Mouse (Mus musculus) gonadal fat pad, adult 2 months (tissue): ENCODE data around the gene Dnaaf2. TPM values are rescaled to one million over a fixed set of nuclear protein-coding genes. Genes with fewer than 3 reads are reported as not detected.
"Not testable (repeated sequence)": the region's sequence is repeated elsewhere in the genome, so short reads cannot be mapped to it uniquely, and the experiment has no call there.

ENCODE experiments used
- DNase-seq: peaks from one replicate; pipeline ENCODE4 v3.0.0-alpha.2; 2012; ENCODE audit warnings: low read depth
- polyA plus RNA-seq: library from polyadenylated mRNA; depleted of rRNA; stranded (reverse); fragments of >200 nt; gene quantifications from 2 replicates; pipeline ENCODE4 v1.2.3, GENCODE M21; 2012; rRNA removed

The Dnaaf2 gene
- polyA plus RNA-seq, 1 experiment: 1.6 TPM

DNA sequence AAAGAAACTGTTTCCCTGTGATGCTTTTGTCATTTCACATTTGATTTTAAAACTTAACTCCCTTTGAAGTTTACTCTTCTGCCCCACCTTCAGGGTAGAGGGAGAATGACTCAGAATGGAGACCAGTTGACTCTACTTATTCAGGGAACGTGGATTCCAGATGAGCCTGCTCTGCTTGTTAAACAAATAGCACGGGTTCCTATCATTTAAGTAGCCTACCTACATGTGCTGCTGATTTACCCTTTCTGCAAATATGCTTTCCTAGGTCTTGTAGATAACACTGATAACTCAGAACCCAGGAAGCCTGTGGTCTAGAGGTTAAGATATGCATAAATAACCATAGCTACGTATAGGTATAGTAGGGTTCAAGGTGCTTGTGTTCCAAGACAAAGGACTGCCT is 33.3 kb downstream of the Dnaaf2 start:
- no peak for DNase-seq

DNA sequence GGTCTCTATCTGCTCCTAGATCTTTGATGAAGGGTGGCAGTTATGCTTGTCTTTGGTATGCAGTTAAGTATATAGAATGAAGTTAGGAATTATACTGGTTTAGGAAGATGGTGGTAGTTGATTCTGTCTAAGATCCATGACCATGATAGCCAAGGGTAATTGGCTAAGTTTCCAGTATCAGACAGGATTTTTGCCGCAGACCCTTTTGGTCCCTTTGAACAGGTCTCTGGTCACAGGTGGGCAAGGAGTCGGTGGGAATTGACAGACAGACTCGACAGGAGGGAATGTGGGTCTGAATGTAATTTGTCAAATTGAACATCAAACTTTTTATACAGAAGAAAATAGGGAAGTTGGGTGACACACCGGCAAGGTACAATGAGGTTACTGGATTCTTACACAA is 34.6 kb downstream of the Dnaaf2 start:
- not testable (repeated sequence) for DNase-seq

DNA sequence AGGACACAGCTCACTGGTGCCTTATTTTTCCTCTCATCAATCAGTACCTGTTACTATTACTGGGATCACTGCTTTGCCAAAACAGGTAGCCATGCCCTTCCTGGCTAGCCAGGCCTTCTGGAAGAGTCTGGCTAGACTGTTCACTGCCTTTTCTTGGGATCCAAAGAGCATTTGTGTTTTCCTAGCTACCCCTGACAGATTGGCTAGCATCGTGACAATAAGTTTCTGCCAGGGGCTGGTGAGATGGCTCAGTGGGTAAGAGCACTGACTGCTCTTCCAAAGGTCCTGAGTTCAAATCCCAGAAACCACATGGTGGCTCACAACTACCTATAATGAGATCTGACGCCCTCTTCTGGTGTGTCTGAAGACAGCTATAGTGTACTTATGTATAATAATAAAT is 37.6 kb downstream of the Dnaaf2 start:
- not testable (repeated sequence) for DNase-seq

DNA sequence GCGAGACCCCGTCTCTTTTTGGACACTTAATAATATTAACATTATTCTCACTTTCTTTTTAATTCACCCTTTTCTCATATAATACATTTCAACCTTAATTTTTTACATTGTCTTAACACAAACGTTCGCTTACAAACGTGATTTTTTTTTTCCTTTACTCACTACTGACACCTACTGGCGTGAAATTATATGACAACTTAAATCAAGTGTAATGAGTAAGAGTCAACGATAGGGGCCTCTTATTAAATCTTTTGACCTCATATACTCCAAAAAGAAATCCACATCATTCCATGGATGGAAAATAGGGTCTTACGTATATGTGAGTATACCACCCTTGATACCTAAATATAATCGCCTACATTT is 38.7 kb downstream of the Dnaaf2 start:
- no peak for DNase-seq

DNA sequence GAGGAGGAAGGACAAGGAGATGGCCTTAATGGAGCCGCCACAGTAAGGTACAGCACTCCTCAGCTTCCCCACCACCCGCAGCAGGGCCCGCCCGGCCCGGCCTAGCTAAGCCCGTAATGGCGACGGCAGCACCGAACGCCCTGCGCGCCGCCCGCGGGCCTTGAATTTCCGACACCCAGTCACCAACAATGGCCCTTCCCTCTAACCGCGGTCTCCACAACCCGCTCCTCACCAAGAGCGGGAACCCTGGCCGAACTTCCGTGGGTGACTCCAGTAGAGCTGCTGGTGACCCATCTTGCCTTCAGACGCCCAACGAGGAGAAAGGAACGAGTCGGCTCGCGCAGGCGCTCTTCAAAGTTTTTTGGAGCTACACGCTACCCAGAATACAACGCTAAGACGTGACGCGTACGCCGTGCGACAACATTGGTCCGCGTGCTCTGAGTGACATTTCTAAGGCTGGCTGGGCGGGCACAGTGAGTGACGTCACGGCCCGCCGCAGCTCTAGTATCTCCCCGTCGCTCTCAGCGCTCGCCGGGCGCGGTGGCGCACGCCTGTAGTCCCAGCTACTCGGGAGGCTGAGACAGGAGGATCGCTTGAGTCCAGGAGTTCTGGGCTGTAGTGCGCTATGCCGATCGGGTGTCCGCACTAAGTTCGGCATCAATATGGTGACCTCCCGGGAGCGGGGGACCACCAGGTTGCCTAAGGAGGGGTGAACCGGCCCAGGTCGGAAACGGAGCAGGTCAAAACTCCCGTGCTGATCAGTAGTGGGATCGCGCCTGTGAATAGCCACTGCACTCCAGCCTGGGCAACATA is 39.3 kb downstream of the Dnaaf2 start, which contains the start of gene Rps29:
Gene Rps29, minus strand, starts transcription at position 422 of the 813 bp plus-strand sequence.
- DNase-seq: peak; percentile 81

DNA sequence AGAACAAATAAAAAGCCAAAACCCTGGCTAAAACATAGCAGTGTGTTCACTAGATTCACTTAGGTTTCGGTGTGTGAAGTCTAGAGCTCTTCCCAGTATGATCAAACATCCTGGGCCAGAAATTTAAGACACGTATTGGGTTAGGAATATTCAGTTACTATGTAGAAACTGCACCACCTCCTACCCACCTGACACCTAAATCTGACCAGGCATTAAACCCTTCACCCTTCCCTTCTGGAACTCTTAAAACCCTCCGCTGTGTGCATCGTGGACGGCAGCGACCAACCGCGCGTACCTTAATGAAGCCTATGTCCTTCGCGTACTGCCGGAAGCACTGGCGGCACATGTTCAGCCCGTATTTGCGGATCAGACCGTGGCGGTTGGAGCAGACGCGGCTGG is 39.9 kb downstream of the Dnaaf2 start:
- no peak for DNase-seq

DNA sequence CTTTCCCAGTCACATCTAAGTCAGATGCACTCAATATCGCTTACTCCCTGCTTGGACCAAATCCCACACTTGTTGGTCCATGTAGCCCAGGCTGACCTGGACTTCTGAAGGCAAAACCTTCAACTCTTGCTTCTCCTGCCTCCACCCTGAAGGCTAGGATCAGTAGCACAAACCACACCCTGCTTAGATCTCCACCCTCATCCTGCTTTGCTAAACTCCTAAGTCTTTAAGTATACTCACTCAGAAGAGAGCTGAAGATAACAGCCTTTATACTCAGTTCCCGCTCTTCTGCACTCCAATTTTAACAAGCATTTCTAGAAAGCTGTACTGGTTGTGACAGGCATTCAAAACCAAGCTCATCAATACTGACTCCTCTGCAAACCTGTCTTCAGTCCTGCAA is 41.1 kb downstream of the Dnaaf2 start:
- DNase-seq: no peak

DNA sequence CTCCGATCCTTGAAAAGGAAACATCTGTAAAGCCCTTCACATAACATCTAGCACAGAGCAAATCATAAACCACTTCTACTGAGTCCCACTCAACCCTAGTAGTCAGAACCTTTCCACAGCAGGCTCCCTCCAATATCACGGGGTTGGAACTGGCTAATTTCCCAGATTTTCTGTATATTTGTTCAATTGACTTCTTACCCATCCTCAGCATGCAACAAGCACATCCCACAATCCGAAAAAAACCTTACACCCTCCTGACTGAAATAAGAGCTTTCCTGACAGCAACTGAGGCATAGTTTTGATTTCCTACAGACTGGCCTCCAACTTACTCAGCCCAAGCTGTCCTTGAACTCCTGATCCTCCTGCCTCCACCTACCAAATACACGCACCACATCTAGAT is 41.8 kb downstream of the Dnaaf2 start:
- no peak for DNase-seq

DNA sequence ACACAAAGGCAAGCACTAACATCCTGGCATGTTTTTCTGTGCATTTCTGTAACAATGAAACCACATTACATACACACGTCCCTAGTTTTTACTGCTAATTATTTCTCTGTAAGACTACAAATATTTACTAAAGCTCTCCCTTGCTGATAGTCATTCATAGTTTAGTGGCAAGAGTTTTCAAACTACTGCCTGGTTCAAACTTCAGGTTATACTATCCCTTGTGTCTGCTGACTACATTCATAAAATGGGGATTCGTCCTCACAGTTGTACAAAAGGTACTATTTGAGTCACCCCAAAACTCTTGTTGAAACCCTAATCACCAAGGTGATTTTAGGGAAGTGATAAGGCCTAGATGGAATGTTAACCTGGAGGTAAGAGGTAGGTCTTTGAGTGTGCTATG is 42.3 kb downstream of the Dnaaf2 start:
- DNase-seq: no peak

DNA sequence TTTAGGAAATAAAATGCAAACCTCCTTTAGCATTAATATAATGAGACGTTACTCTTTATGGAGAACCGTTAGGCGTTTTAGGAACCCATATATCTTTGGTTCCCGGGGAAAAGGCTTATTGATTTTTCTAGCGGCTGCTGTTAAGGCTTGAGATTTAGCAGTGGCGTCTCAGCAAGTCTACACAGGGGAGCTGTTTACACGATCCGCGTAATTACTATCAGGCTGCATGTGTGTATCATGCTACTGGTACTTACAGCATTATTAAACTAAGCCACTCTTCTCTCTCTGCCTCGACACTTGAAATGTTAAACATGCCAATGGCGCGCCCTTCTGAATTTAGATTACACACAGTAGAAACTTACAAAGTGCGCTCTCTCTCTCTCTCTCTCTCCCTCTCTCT is 48.2 kb downstream of the Dnaaf2 start:
- DNase-seq: no peak

DNA sequence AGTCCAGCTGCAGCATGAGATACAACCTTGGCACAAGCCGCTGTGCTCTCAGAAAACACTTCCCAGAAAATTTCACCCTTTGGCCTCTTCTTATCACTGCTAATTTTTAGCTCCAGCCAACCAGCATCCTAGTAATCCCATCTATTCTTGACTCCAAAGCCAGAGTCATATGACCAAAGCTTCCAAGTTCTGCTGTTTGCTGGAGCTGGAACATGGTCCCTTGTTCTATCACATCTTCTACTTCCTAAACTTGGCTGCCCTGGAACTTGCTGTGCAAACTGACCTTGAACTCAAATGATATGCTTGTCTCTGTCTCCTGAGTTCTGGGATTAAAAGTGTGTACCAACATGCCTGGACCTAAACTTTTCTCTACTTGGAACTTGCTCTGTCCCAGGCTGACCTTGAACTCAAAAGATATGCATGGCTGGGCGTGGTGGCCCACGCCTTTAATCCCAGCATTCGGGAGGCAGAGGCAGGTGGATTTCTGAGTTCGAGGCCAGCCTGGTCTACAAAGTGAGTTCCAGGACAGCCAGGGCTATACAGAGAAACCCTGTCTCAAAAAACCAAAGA is 51.0 kb downstream of the Dnaaf2 start:
- DNase-seq: no peak

DNA sequence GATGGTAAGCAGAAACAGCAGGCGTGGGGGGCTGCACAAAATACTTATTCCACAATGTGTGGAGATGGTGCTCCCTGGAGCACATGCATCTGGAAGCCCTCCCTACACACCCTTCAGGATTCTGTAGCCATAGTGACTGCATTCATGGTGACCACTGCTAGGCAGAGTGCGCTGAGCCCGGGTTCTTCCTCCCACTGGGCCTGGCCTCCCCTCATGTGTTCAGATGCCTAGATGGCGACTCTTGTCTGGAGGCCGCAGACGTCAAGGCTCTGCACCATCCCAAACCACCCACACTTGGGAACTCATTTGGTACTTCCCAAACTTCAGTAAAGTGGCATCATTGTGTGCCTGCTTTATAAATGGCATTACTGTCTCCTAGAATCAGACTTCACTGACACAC is 54.8 kb downstream of the Dnaaf2 start:
- no peak for DNase-seq

DNA sequence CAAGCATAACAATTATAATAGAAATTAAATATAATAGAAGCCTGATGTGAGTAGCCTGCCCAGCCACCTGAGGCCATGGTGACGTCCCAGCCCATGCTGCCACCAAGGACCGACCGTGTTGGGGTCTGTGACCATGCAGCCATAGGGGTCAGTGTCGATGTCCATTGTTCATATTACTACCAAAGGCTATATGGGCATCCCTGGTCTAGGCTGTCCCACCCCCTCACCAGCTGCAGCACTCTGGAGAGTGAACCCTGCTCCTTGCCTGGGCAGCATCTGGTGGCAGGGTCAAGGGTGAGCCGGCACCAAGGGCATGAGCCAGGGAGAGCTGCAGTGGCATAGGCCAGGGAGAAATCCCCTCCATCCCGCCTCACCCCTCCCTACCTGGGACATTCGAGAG is 58.4 kb downstream of the Dnaaf2 start:
- no peak for DNase-seq

DNA sequence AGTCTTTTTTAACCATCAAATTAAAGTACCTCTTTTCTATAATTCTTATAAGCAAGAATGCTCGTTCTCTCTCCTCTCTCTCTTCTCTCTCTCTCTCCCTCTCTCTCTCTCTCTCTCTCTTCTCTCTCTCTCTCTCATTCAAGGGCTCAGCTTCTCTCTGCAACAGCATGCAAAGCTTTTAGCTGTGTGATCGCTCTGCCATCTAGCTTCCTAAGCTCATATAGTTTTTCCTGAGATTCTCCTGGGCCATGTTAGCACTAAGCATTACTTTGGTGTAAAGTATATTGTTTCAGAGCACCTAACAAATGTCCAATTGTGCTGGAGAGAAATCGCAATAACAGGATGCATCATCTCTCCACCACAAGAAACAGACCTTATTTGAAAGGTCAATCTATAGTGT is 59.0 kb downstream of the Dnaaf2 start:
- no peak for DNase-seq

Other genes with a start within 250 kb of the Dnaaf2 start
- 1,621 and 2,144 TPM in 2 replicates for gene Rps29, start 39.2 kb downstream of the Dnaaf2 start, polyA plus RNA-seq
- gene Lrr1, start 29.6 kb downstream of the Dnaaf2 start, polyA plus RNA-seq: 0.37 and 0.51 TPM in 2 replicates
- gene Rpl36al, start 14.3 kb downstream of the Dnaaf2 start, polyA plus RNA-seq: 189 and 234 TPM in 2 replicates
- 25.2 and 27.7 TPM in 2 replicates for gene Mgat2, start 14.3 kb downstream of the Dnaaf2 start, polyA plus RNA-seq
- 1.7 and 1.9 TPM in 2 replicates for gene Gm49383, start 1.3 kb downstream of the Dnaaf2 start, polyA plus RNA-seq
- not detected in 2 replicates for gene Gm49384, start 5.8 kb upstream of the Dnaaf2 start, polyA plus RNA-seq
- 2.6 and 3.3 TPM in 2 replicates for gene Pole2, start 29.8 kb upstream of the Dnaaf2 start, polyA plus RNA-seq
- 7.0 and 8.9 TPM in 2 replicates for gene Klhdc1, start 42.7 kb upstream of the Dnaaf2 start, polyA plus RNA-seq
- 41.9 and 48.6 TPM in 2 replicates for gene Klhdc2, start 98.3 kb upstream of the Dnaaf2 start, polyA plus RNA-seq
- 6.2 and 12.9 TPM in 2 replicates for gene Nemf, start 158.7 kb upstream of the Dnaaf2 start, polyA plus RNA-seq
- 73.3 and 116 TPM in 2 replicates for gene Arf6, start 173.7 kb upstream of the Dnaaf2 start, polyA plus RNA-seq
- gene Gm9887, start 174.0 kb upstream of the Dnaaf2 start, polyA plus RNA-seq: 0.35 and 1.4 TPM in 2 replicates